Mouse (Mus musculus) skeletal muscle tissue, adult 2 months (tissue): ENCODE measurements around the gene Psmb6.
"Not testable (repeated sequence)": the region's sequence is repeated elsewhere in the genome, so short reads cannot be mapped to it uniquely, and the experiment has no call there.

Experiments
- DNase-seq: peaks from one replicate; pipeline ENCODE4 v3.0.0-alpha.2; 2012; ENCODE audit warnings: low read depth, low spot score

Gene Psmb6

DNA sequence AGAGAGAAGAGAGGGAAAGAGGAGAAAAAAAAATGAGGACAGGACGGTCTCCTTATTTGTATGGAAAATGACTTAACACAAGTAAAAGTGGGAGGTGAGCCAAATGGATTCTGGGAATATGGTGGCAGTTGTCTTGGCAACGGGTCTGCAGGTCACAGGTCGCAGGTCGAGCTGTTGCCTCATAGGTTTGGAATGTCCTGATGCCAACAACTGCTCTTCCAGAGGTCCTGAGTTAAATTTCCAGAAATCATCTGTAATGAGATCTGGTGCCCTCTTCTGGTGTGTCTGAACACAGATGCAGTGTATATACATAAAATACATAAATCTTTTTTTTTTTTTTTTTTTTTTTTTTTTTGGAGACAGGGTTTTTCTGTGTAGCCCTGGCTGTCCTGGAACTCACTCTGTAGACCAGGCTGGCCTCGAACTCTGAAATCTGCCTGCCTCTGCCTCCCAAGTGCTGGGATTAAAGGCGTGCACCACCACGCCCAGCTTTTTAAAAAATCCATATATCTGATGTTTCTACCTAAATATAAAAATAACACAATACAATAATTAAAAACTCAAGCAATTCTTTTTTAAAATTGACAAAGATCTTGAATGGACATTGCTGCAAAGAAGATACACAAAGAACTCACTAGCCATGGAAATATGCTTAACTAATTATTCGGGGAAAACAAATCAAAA, 1.7 kb upstream of the Psmb6 start:
- not testable (repeated sequence) for DNase-seq

DNA sequence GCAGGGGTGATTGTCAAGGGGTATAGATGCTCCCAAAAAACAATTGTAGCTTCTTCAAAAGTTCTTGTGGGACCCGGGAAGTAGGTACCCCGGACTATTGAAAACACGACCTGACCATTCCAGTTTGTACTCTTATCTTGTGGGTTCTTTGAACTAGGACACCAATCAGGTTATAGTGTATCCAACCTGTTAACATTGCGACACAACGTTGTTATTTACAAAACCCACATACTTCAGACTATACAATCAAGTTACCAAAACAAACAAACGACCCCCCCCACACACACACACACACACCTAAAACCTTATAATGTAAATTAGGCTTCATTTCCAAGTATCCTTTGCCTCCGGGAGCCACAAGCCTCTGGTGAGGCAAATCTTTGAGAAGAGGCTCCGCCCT, 385 bp upstream of the Psmb6 start:
- no peak for DNase-seq

DNA sequence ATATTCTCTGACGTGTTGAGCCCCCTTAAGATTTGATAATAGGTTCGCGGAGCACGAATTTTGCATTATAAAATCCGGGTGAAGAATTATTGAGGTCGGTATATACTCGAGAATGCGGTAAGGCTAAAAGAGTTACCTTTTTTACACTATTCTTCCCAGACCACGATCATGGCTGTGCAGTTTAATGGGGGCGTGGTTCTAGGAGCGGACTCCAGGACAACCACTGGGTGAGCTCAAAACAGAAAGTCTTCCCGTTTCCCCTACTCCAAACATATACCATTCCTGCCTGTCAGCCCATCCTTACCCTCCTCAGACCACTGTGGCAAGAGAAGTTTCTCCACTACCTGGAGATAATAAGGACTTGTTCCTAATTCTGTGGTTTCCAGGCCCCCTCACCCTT, 559 bp downstream of the Psmb6 start:
- no peak for DNase-seq

DNA sequence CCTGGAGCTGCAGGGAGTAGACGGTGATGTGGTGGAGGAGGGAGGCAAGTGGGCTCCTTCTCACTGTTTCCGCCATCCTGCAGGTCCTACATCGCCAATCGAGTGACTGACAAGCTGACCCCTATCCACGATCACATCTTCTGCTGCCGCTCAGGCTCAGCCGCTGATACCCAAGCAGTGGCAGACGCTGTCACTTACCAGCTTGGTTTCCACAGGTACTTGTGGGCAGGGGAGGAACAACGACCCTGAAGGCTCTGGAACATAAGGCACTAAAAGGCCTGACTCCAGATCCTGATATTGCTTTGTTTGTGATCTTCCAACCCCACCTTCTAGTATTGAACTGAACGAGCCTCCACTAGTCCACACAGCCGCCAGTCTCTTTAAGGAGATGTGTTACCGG, 1.0 kb downstream of the Psmb6 start:
- DNase-seq, result no peak

DNA sequence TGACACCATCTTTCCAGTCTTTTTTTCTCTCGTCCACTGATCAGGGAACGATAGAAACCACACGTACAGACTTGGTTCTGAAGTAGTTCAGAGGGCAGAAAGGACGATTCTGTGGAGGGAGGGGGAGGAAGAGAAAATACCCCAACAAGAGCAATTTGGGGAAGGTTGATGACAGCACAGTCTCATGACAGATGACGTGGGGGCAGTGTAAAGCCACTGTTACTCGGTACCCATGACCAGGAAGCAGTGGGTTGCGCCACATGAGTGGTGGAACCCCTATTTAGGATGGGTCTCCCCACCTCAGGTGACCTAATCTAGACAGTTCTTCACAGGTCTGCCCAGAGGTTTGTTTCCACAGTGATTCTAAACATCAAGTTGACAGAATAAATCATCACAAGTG, 3.4 kb downstream of the Psmb6 start:
- no peak for DNase-seq

DNA sequence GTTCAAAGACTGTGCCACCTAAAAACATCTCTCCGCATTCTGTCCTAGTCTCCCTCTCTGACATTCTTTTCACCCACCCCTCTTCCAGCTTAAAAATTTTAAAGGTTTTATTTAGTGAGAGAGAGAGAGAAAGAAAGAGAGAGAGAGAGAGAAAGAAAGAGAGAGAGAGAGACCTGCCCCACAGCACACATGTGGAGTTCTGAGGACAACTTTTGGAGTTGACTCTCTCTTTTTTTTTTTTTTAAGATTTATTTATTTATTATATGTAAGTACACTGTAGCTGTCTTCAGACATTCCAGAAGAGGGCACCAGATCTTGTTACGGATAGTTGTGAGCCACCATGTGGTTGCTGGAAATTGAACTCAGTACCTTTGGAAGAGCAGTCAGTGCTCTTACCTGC, 5.9 kb downstream of the Psmb6 start:
- DNase-seq, result not testable (repeated sequence)

DNA sequence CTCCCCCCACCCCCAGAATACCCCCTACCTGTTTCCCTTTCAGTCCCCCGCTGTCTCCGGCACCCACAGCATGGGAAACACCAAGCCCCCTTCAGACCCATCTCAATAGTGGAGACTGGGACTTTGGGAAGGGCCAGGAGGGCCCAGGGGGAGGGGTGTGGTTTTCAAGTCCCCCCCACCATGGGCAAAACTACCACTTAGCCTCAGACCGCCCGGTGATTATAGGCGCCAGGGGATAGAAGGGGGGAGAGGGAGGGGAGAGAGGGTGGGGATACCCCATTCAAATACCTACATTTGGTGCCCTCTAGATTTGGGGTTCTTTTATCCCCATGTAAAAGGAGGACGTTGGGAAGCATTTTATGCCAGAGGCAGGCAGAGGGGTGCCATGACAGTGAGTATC, 7.7 kb downstream of the Psmb6 start, which contains the start of gene Gm40193:
Gene Gm40193, minus strand, starts transcription at position 101 of the 400 bp plus-strand sequence.
- DNase-seq, result no peak

DNA sequence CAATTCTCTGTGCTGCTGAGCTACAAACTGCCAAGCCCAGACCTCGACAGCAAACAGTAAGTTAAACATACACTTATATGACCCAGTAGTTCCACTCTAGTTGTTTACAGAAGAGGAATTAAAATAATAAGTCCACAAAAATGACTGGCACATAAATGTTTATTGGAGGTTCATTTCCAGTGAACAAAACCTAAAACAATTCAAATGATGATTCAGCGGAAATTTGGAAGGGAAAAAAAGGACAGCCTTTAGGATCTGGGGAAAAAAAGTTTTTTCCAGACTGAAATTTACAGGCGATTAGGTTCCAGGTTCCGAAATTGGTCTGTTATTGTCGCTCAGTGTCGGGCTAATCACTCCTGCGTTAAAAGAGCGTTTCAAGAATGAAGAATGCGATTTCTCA, 14.3 kb downstream of the Psmb6 start:
- no peak for DNase-seq

DNA sequence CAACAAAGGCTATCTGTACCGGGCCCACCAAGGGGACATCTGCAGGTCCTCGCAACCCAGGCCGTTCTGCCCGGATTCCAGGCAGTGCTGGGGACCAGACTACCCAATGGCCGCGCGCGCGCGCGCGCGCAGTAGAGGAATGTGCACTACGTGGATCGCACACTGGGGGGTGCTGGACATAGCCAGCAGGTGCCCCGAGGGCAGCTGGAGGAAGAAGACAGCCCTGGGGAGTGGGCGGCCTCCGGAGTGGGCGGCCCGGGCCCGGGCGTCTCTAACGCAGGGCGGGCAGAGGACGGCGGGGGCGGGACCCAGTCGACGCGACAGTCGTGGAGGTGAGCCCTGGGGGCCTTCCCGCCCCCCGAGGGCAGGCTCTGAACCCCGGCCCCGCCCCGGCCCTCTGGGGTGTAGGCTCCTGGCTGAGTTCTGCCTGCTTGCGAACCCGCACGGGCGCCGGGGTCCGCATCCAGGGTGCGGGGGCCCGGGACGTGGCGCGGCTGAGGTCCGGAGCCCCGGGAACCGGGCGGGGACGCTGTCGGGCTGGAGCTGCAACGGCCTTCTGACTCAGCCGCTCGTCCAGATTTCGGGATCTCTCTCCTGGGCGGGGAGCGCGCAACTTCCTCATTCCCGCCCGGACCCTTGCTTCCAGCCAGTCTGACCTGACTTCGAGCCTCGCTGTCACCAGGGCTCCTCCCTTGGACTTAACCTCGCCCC, 14.9 kb downstream of the Psmb6 start, which contains the start of gene Pld2:
Gene Pld2, plus strand, starts transcription at position 188 of the 711 bp plus-strand sequence.
- DNase-seq, result peak; percentile 83

DNA sequence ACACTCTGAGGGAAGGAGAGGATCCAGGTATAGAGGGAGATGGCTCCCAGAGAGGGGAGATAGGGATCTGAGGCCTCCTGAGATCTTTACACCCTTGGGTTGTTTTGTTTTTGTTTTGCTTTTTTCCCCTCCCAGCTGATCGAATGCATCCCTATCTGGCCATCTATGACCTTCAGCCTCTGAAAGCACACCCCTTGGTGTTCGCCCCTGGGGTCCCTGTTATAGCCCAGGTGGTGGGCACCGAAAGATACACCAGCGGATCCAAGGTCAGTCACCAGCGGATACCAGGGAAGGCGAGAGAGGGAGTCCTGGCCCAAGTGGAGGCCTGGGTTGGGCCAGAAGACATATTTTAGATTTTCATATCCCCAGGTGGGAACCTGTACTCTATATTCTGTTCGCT, 15.8 kb downstream of the Psmb6 start:
- DNase-seq, result no peak

DNA sequence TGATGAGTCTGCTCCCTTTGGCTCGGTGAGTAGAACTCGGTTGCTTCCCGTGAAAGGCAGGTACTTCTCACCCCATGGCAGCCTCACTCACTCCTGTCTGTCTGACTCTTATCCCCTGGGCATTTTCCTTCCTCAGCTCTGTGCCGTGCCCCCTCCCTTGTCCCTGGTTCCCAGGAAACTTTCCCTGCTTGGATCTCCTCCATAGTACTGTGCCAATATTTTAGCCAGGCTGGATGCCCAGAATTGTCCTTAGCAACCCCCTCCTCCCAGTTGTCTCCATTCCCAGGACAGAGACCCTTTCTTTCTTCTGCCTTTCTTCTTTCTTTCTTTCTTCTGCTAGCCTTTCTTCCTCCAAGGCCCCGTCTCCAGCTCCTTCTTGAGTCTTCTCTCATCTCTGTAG, 16.2 kb downstream of the Psmb6 start:
- DNase-seq, result no peak

DNA sequence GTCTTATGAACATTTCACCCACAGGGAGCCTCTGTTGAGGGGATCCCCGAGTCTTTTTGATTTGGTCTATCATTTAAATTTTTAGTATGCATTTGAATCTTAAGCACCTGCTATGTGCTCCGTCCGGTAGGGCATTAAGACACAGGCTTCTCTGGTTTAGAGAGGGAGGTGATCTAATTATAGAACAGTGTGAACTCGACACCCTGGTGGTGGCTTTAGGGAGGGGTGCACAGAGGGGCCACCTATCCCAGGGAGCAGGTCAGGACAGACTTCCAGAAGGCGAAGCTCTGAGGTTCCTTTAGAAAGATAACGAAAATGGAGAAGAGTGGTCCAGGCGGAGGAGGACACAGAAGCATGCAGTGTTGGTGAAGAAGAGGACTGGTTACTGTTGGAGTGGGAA, 19.3 kb downstream of the Psmb6 start:
- peak; percentile 55 for DNase-seq

DNA sequence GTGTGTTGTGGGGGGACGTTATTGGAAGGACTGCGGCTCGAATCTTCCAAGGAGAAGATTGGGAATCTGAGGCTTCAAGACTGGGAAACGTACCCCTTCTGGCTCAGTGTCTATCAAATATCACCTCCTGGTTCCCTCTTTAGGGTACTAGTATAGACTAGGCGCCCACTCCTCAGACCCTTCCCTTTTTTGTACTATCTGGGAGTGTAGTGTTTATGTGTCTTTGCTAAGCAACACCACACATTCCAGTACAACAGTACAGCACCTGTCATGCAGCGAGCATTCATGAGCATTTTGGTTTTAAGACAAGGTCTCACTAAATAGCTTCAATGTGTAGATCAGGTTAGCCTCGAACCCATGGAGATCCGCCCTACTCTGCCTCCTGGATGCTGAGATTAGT, 26.4 kb downstream of the Psmb6 start:
- DNase-seq, result no peak

DNA sequence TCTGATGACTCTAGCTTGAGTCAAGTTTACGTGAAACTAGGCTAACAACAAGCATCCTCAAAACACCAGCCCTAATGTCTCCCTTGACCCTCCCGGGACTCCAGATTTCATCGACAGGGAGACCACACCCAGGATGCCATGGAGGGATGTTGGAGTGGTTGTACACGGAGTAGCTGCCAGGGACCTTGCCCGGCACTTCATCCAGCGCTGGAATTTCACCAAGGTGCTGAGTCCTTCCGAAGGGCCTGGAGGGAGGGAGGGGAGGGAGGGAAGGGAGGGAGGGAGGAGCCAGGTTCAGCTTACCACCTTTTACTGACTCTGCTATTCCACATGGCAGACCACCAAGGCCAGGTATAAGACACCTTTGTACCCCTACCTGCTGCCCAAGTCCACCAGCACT, 28.8 kb downstream of the Psmb6 start:
- no peak for DNase-seq

DNA sequence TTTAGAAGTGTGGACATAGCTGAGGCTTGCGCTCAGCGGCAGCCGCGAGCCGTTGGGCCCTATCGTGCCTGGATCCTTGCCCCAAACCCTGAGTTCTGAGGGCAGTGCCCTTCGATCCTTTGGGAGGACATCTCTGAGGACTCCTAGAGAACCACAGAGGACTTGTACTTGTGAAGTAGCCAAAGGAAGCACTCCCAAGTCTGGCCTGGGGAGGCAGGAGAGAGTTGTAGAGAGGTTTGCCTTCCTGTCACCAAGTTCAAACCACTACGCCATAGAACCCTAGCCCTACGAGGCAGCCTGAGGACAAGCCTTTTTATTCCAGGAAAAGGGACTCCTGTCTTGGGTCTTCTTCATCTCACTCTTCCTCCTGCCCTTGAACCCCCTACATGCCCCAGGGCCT, 32.4 kb downstream of the Psmb6 start:
- DNase-seq, result no peak

DNA sequence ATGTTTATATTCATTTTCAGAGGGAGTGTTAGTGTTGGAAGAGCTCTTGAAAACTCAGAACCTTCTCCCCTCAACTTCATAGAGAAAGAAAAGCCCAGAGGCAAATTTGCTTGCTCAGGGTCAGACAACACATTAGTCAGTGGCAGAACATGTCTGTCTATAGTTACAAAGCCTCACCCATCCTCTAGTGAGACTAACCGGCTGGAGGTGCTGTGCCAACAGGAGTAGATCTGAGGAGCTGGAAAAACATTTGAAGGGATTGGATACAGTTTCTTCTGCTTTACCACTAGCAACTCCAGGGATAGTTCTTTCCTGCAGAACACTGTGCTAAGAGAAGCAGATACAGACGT, 36.7 kb downstream of the Psmb6 start:
- DNase-seq, result no peak

DNA sequence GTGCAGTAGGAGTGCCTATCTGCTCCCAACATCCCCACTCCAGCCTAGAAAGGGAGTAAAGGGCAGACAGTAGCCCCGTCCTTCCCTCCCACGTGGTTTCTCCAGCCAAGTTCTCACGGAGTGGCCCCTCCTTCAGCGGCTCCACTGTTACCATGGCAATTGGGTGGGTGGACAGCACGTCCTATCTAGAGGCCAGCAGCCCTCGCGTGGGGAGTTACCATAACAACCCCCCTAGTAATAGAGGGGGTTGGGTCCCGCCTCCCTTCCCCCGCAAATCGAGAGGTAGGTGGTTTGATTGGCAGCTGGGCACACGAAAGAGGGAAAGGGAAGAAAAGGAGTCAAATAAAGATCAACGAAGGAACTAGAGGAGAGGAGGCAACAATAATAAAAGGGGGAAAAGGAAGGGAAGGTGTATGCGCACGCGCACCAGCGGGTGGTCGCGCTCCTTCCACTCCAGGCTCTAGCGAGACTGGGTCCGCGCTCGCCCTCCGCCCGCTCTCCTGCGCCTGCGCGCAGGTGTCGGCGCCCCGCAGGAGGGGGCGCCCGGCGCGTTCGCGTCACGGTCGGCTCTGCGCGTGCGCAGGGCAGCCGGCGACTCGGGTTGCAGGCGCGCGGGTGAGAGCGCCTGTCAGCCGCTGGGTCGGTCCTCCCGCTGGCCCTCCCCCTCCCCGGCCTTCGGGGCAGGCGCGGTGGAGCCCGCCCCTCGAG, 37.3 kb downstream of the Psmb6 start, which contains the start of gene Mink1:
Gene Mink1, plus strand, starts transcription at position 595 of the 708 bp plus-strand sequence.
- DNase-seq, result peak; percentile 91

DNA sequence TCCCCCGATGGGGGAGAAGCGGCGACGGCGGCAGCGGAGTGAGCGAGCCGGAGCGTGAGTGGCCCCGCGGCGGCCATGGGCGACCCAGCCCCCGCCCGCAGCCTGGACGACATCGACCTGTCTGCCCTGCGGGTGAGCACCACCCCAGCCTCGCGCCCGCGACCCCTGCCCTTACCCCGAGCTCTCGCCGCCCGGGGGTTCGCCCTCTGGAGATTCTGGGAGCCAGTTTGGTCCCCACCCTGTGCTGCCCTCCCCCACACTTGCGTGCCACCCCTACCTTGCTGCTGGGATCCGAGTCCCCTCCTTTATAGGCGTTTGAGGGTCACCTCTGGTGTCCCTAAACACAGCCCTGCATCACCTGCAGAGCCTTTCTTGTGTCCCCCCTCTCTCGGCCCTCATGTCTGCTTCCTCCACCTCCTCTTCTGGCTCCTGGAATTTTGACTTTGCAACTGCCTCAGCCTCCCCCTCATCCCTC, 37.9 kb downstream of the Psmb6 start:
- DNase-seq, result no peak

DNA sequence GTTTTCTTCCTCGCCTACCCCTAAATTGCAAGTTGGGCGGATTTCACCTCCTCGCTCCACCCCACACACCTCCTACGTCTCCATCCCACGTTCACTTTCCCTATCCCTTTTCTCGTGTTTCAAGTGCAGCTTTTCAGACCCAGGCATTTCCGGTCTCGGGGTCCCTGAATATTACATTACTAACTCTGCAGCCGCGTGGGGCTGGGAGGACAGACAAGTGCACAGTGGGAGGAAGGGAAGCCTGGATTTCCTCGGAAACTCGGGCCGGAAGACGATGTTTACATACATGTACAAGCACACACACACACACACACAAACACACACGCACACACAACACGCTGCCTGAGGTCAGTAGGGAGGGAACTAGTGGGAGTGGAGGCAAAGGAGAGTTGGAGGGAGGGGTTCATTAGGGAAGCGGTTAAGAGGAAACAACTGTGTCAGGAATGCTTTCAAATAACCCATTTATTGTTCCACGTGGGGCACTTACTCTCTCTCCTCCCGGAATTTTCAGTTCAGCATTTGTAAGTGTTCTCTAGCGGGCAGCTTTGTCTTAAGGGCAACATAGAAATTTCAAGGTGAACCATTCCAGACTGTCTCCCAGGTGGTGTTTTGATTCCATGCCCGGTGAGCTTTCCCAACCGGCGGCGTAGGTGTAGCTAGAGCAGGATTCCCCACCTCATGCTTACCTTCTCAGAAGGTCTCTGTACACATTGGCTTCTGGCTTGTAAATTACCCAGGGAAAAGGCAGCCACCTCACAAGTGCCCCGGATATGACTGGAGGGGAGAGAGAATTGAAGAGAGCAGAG, 38.5 kb downstream of the Psmb6 start:
- no peak for DNase-seq

DNA sequence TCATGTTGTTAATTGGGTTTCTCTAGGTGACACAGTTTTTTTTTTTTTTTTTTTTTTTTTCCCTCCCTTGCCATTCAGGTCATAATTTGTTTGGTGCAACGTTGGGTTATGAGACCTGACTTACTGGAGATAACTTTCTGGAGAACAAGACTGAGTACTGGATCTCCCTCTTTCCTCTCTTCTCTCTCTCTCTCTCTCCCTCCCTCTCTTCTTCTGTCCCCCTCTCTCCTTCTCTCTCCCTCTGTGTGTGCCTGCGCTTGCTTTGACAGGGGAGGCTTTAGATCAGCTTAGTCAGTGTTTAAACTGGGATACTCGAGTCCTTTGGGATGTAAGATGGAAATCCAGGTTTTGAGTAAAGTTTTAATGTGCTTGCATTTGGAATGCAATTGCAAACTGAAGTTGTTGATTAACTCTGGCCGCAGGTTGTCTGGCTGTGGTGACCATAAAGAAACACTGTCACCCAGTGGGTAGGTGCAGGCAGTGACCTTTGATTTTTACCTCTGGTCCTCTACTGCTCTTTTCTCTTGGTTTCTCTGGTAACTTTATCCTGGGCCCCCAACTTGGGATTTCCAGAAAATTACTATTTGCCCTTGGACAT, 39.2 kb downstream of the Psmb6 start:
- no peak for DNase-seq

DNA sequence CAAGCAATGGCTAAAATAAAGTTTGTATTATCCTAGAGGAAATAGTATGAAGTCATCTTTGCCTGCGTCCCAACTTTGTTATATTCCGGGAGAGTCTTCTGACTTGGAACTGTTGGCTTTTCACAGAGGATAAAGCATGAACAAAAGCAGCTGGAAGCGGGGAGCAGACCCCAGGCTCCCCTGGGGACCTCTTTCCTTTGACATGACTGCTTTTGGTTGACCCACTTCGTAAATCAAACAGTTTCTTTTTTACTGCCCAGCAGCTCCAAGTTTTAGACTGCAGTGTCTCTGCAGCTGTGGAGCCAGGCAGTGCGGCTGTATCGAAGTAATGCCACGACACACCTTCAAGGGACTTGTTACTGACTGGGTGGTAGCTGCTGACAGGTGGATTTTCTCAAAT, 41.4 kb downstream of the Psmb6 start:
- no peak for DNase-seq
